Mouse (Mus musculus): Measurements from ENCODE around the gene Ptdss2.

Ptdss2 gene

GRCm38 (mm10) chr7:141122689-141123516, 721 bp downstream of the Ptdss2 start:
- DNase-seq (ENCODE audit: low spot score in 2 of 2), result peak; percentile 91 to 92

GRCm38 (mm10) chr7:141123517-141123856, 1.3 kb downstream of the Ptdss2 start:
- DNase-seq (ENCODE audit: low spot score in 2 of 2), result no peak

- DNase-seq (ENCODE audit: low spot score in 2 of 2), result peak; percentile 82 to 88
These were observed 9.0 kb downstream of the Ptdss2 start for GRCm38 (mm10) chr7:141131024-141131820.

- peak in 1 of 2 experiments; percentile 35 for DNase-seq (ENCODE audit: low spot score in 2 of 2)
These were observed 9.9 kb downstream of the Ptdss2 start for GRCm38 (mm10) chr7:141131904-141132755.

- DNase-seq (ENCODE audit: low spot score in 2 of 2), result no peak
These were observed 19.1 kb downstream of the Ptdss2 start for GRCm38 (mm10) chr7:141141326-141141725.

GRCm38 (mm10) chr7:141143112-141143511, 20.9 kb downstream of the Ptdss2 start:
- DNase-seq (ENCODE audit: low spot score in 2 of 2), result peak; percentile 33 to 65

- DNase-seq (ENCODE audit: low spot score in 2 of 2), result no peak
These were observed 21.7 kb downstream of the Ptdss2 start for GRCm38 (mm10) chr7:141143861-141144260.

- no peak for DNase-seq (ENCODE audit: low spot score in 2 of 2)
These were observed 22.5 kb downstream of the Ptdss2 start for GRCm38 (mm10) chr7:141144650-141145049.

- DNase-seq (ENCODE audit: low spot score in 2 of 2), result no peak
These were observed 23.2 kb downstream of the Ptdss2 start for GRCm38 (mm10) chr7:141145403-141145802.

- no peak for DNase-seq (ENCODE audit: low spot score in 2 of 2)
These were observed 23.9 kb downstream of the Ptdss2 start for GRCm38 (mm10) chr7:141146043-141146595.

- DNase-seq (ENCODE audit: low spot score in 2 of 2), result no peak
These were observed 24.9 kb downstream of the Ptdss2 start for GRCm38 (mm10) chr7:141147044-141147443.

- no peak for DNase-seq (ENCODE audit: low spot score in 2 of 2)
These were observed 26.5 kb downstream of the Ptdss2 start for GRCm38 (mm10) chr7:141148639-141149038.

GRCm38 (mm10) chr7:141155362-141155761, 33.2 kb downstream of the Ptdss2 start:
- no peak for DNase-seq (ENCODE audit: low spot score in 2 of 2)

- DNase-seq (ENCODE audit: low spot score in 2 of 2), result no peak
These were observed 42.2 kb downstream of the Ptdss2 start for GRCm38 (mm10) chr7:141164397-141164796.

GRCm38 (mm10) chr7:141164850-141165249, 42.7 kb downstream of the Ptdss2 start:
- no peak for DNase-seq (ENCODE audit: low spot score in 2 of 2)

GRCm38 (mm10) chr7:141167901-141168517, 45.8 kb downstream of the Ptdss2 start:
- no peak for DNase-seq (ENCODE audit: low spot score in 2 of 2)

- DNase-seq (ENCODE audit: low spot score in 2 of 2), result peak; percentile 53 to 58
These were observed 46.4 kb downstream of the Ptdss2 start for GRCm38 (mm10) chr7:141168518-141168953.

GRCm38 (mm10) chr7:141169300-141169699, 47.1 kb downstream of the Ptdss2 start:
- no peak for DNase-seq (ENCODE audit: low spot score in 2 of 2)

- DNase-seq (ENCODE audit: low spot score in 2 of 2), result no peak
These were observed 47.7 kb downstream of the Ptdss2 start for GRCm38 (mm10) chr7:141169866-141170265.

- peak; percentile 68 to 75 for DNase-seq (ENCODE audit: low spot score in 2 of 2)
These were observed 50.2 kb downstream of the Ptdss2 start, which contains the start of gene Rnh1 for GRCm38 (mm10) chr7:141172116-141173006. TSS of gene Rnh1 (minus strand) at chr7:141172857.
